Mouse (Mus musculus) hindbrain, embryonic 15.5 days (tissue): Measurements from ENCODE around the gene Olfr1039. TPM values are rescaled to one million over a fixed set of nuclear protein-coding genes. Genes with fewer than 3 reads are reported as not detected.
"Not testable (repeated sequence)": the region's sequence is repeated elsewhere in the genome, so short reads cannot be mapped to it uniquely, and the experiment has no call there.

Experiments
- ATAC-seq: fragments of 200-750 bp; cut with Nextera tagmentation; 2 replicates; pipeline ENCODE4 v1.8.0; 2017; ENCODE audit warnings: low read depth, moderate number of reproducible peaks, moderate TSS enrichment; ENCODE audit not compliant: low FRiP score
- H3K27ac ChIP-seq: fragments of 300-500 bp; sonication (generic); replicated peaks from 2 replicates; pipeline ENCODE4 v1.5.1; 2015; ENCODE audit warnings: mild to moderate bottlenecking, inconsistent platforms
- H3K27me3 ChIP-seq: fragments of 300-500 bp; sonication (generic); 2 replicates; pipeline ENCODE4 v1.6.1; 2015; ENCODE audit warnings: control low read depth, inconsistent platforms
- H3K36me3 ChIP-seq: fragments of 300-500 bp; sonication (generic); 2 replicates; pipeline ENCODE4 v1.6.1; 2015; ENCODE audit warnings: control low read depth, inconsistent platforms
- H3K4me1 ChIP-seq: fragments of 300-500 bp; sonication (generic); replicated peaks from 2 replicates; pipeline ENCODE4 v1.6.1; 2015; ENCODE audit warnings: control low read depth, inconsistent platforms
- H3K4me2 ChIP-seq: fragments of 300-500 bp; sonication (generic); 2 replicates; pipeline ENCODE4 v1.6.1; 2015; ENCODE audit warnings: moderate library complexity, mild to moderate bottlenecking, inconsistent platforms
- H3K4me3 ChIP-seq: fragments of 300-500 bp; sonication (generic); 2 replicates; pipeline ENCODE4 v1.5.1; 2015; ENCODE audit warnings: mild to moderate bottlenecking, inconsistent platforms
- H3K9ac ChIP-seq: fragments of 300-500 bp; sonication (generic); 2 replicates; pipeline ENCODE4 v1.6.1; 2015; ENCODE audit warnings: inconsistent platforms
- H3K9me3 ChIP-seq: fragments of 300-500 bp; sonication (generic); 2 replicates; pipeline ENCODE4 v1.6.1; 2016; ENCODE audit warnings: control low read depth, inconsistent platforms
- WGBS: fragments of 180-500 bp; shearing (Covaris S2); methylation state at CpG from one replicate; pipeline ENCODE4 v1.1.7; 2015; 5-methylcytosine and 5-hydroxymethylcytosine counted together
- polyA plus RNA-seq: library from polyadenylated mRNA; unstranded; fragments of >200 nt; fragmentation: Nextera tagmentation; extraction: Ambion mirVana; gene quantifications from 2 replicates; pipeline ENCODE4 v1.2.1, GENCODE M21; 2015

Gene Olfr1039
- polyA plus RNA-seq, result not detected in 2 replicates

GRCm38 (mm10) chr2:86135828-86136227, at the start of gene Olfr1039:
Gene Olfr1039 (minus strand): TSS chr2:86135928.
- no peaks in the 10 kb centered on the region for H3K9me3 ChIP-seq
- no peak for ATAC-seq
- no peak within 1 kb of the TSS for H3K4me2 ChIP-seq
- WGBS, result 97% methylated on average over 1 of the region's 1 CpGs
- no peak within 1 kb of the TSS for H3K4me3 ChIP-seq
- no peaks in the 10 kb centered on the region for H3K4me1 ChIP-seq
- no peaks in the 10 kb centered on the region for H3K27me3 ChIP-seq
- no peak within 1 kb of the TSS for H3K27ac ChIP-seq
- H3K9ac ChIP-seq, result no peak within 1 kb of the TSS
- H3K36me3 ChIP-seq, result no peaks in the 10 kb centered on the region

GRCm38 (mm10) chr2:86179950-86180349, 44.2 kb upstream of the Olfr1039 start:
- Histone ChIP-seq H3K27me3 (no peaks in the 10 kb centered on the region), H3K9ac (no peak overlapping the region), H3K4me1 (no peaks in the 10 kb centered on the region), H3K9me3 (no peaks in the 10 kb centered on the region), H3K4me2 (no peak overlapping the region), H3K36me3 (no peaks in the 10 kb centered on the region), H3K27ac (no peak overlapping the region), H3K4me3 (no peak overlapping the region)
- 76% methylated on average over 3 of the region's 3 CpGs for WGBS
- ATAC-seq, result no peak

- Histone ChIP-seq H3K9me3 (no peaks in the 10 kb centered on the region), H3K27ac (no peak within 1 kb of the TSS), H3K4me2 (no peak within 1 kb of the TSS), H3K27me3 (no peaks in the 10 kb centered on the region), H3K4me3 (no peak within 1 kb of the TSS), H3K36me3 (no peaks in the 10 kb centered on the region), H3K9ac (no peak within 1 kb of the TSS), H3K4me1 (no peaks in the 10 kb centered on the region)
- no peak for ATAC-seq
Measured at GRCm38 (mm10) chr2:86177720-86178119, 42.0 kb upstream of the Olfr1039 start, which contains the start of gene Olfr1044. Gene Olfr1044 (minus strand): TSS chr2:86177820.

GRCm38 (mm10) chr2:86175422-86175821, 39.7 kb upstream of the Olfr1039 start:
- not testable (repeated sequence) for H3K9me3 ChIP-seq, H3K4me3 ChIP-seq, H3K27ac ChIP-seq, ATAC-seq, H3K4me2 ChIP-seq, H3K9ac ChIP-seq, H3K27me3 ChIP-seq, H3K36me3 ChIP-seq, H3K4me1 ChIP-seq
- WGBS, result 82% methylated on average over 7 of the region's 7 CpGs

GRCm38 (mm10) chr2:86167422-86167821, 31.7 kb upstream of the Olfr1039 start, which contains the start of gene Olfr1043:
Gene Olfr1043 (minus strand): TSS chr2:86167522.
- Histone ChIP-seq H3K9me3 (no peaks in the 10 kb centered on the region), H3K27me3 (no peaks in the 10 kb centered on the region), H3K4me3 (no peak within 1 kb of the TSS), H3K27ac (no peak within 1 kb of the TSS), H3K4me2 (no peak within 1 kb of the TSS), H3K4me1 (no peaks in the 10 kb centered on the region), H3K36me3 (no peaks in the 10 kb centered on the region), H3K9ac (no peak within 1 kb of the TSS)
- 96% methylated on average over 2 of the region's 2 CpGs for WGBS
- ATAC-seq, result no peak

GRCm38 (mm10) chr2:86161738-86162137, 26.0 kb upstream of the Olfr1039 start, which contains the start of gene Olfr1042:
Gene Olfr1042 (minus strand): TSS chr2:86161838.
- H3K4me1 ChIP-seq, result no peaks in the 10 kb centered on the region
- 77% methylated on average over 2 of the region's 2 CpGs for WGBS
- H3K9ac ChIP-seq, result no peak within 1 kb of the TSS
- no peaks in the 10 kb centered on the region for H3K36me3 ChIP-seq
- H3K27ac ChIP-seq, result no peak within 1 kb of the TSS
- H3K9me3 ChIP-seq, result no peaks in the 10 kb centered on the region
- no peak within 1 kb of the TSS for H3K4me3 ChIP-seq
- ATAC-seq, result no peak
- no peaks in the 10 kb centered on the region for H3K27me3 ChIP-seq
- no peak within 1 kb of the TSS for H3K4me2 ChIP-seq

GRCm38 (mm10) chr2:86146632-86147031, 10.9 kb upstream of the Olfr1039 start, which contains the start of gene Olfr1040:
Gene Olfr1040 (minus strand): TSS chr2:86146732.
- H3K4me1 ChIP-seq, result no peaks in the 10 kb centered on the region
- no peaks in the 10 kb centered on the region for H3K27me3 ChIP-seq
- H3K9me3 ChIP-seq, result no peaks in the 10 kb centered on the region
- no peak within 1 kb of the TSS for H3K27ac ChIP-seq
- no peaks in the 10 kb centered on the region for H3K36me3 ChIP-seq
- H3K9ac ChIP-seq, result no peak within 1 kb of the TSS
- ATAC-seq, result no peak
- H3K4me2 ChIP-seq, result no peak within 1 kb of the TSS
- H3K4me3 ChIP-seq, result no peak within 1 kb of the TSS
- WGBS, result 95% methylated on average over 1 of the region's 1 CpGs

GRCm38 (mm10) chr2:86087285-86087684, 48.4 kb downstream of the Olfr1039 start, which contains the start of gene Olfr1037:
Gene Olfr1037 (minus strand): TSS chr2:86087385.
- ATAC-seq, result no peak
- Histone ChIP-seq H3K4me3 (no peak within 1 kb of the TSS), H3K27ac (no peak within 1 kb of the TSS), H3K9me3 (no peaks in the 10 kb centered on the region), H3K36me3 (no peaks in the 10 kb centered on the region), H3K27me3 (no peaks in the 10 kb centered on the region), H3K4me1 (no peaks in the 10 kb centered on the region), H3K4me2 (no peak within 1 kb of the TSS), H3K9ac (no peak within 1 kb of the TSS)
- 96% methylated on average over 2 of the region's 2 CpGs for WGBS

GRCm38 (mm10) chr2:86080478-86080877, 55.2 kb downstream of the Olfr1039 start:
- not testable (repeated sequence) for H3K9me3 ChIP-seq, H3K36me3 ChIP-seq, H3K4me2 ChIP-seq, H3K4me1 ChIP-seq, H3K9ac ChIP-seq, H3K4me3 ChIP-seq, ATAC-seq, H3K27ac ChIP-seq, H3K27me3 ChIP-seq
- WGBS, result 72% methylated on average over 1 of the region's 1 CpGs

Other genes with a start within 250 kb of the Olfr1039 start
- not detected in 2 replicates for gene Olfr1024, start 230.9 kb downstream of the Olfr1039 start, polyA plus RNA-seq
- gene Olfr1025-ps1, start 220.7 kb downstream of the Olfr1039 start, polyA plus RNA-seq, result not detected in 2 replicates
- gene Olfr1026, start 214.4 kb downstream of the Olfr1039 start, polyA plus RNA-seq, result not detected in 2 replicates
- gene Olfr1028, start 185.5 kb downstream of the Olfr1039 start, polyA plus RNA-seq, result not detected in 2 replicates
- not detected in 2 replicates for gene Olfr1029, start 162.0 kb downstream of the Olfr1039 start, polyA plus RNA-seq
- not detected in 2 replicates for gene Olfr1030, start 156.7 kb downstream of the Olfr1039 start, polyA plus RNA-seq
- gene Olfr1031, start 145.6 kb downstream of the Olfr1039 start, polyA plus RNA-seq, result not detected in 2 replicates
- gene Olfr1032, start 130.4 kb downstream of the Olfr1039 start, polyA plus RNA-seq, result not detected in 2 replicates
- gene Olfr1033, start 115.3 kb downstream of the Olfr1039 start, polyA plus RNA-seq, result 0.25 TPM in 1 of 2 replicates, not detected in the other
- not detected in 2 replicates for gene Olfr1034, start 90.1 kb downstream of the Olfr1039 start, polyA plus RNA-seq
- not detected in 2 replicates for gene Olfr1036, start 61.9 kb downstream of the Olfr1039 start, polyA plus RNA-seq
- gene Olfr1037, start 48.5 kb downstream of the Olfr1039 start, polyA plus RNA-seq, result not detected in 2 replicates
- not detected in 2 replicates for gene Olfr1040, start 10.8 kb upstream of the Olfr1039 start, polyA plus RNA-seq
- not detected in 2 replicates for gene Olfr1042, start 25.9 kb upstream of the Olfr1039 start, polyA plus RNA-seq
- not detected in 2 replicates for gene Olfr1043, start 31.6 kb upstream of the Olfr1039 start, polyA plus RNA-seq
- not detected in 2 replicates for gene Olfr1044, start 41.9 kb upstream of the Olfr1039 start, polyA plus RNA-seq
- gene Olfr52, start 49.8 kb upstream of the Olfr1039 start, polyA plus RNA-seq, result not detected in 2 replicates
- gene Olfr1045, start 67.1 kb upstream of the Olfr1039 start, polyA plus RNA-seq, result not detected in 2 replicates
- not detected in 2 replicates for gene Olfr1046, start 83.4 kb upstream of the Olfr1039 start, polyA plus RNA-seq
- not detected in 2 replicates for gene Olfr1047, start 95.5 kb upstream of the Olfr1039 start, polyA plus RNA-seq
- gene Olfr1048, start 104.4 kb upstream of the Olfr1039 start, polyA plus RNA-seq, result not detected in 2 replicates
- gene Olfr1049, start 122.4 kb upstream of the Olfr1039 start, polyA plus RNA-seq, result not detected in 2 replicates
- not detected in 2 replicates for gene Olfr1051, start 143.2 kb upstream of the Olfr1039 start, polyA plus RNA-seq
- not detected in 2 replicates for gene Olfr1052, start 156.5 kb upstream of the Olfr1039 start, polyA plus RNA-seq
- gene Olfr1053, start 179.4 kb upstream of the Olfr1039 start, polyA plus RNA-seq, result not detected in 2 replicates
- not detected in 2 replicates for gene Olfr1054, start 199.5 kb upstream of the Olfr1039 start, polyA plus RNA-seq
- gene Olfr1055, start 214.4 kb upstream of the Olfr1039 start, polyA plus RNA-seq, result not detected in 2 replicates
- not detected in 2 replicates for gene Olfr1056, start 226.5 kb upstream of the Olfr1039 start, polyA plus RNA-seq
- gene Olfr1057, start 242.5 kb upstream of the Olfr1039 start, polyA plus RNA-seq, result not detected in 2 replicates